Mouse (Mus musculus) olfactory bulb, adult 2 months (tissue): ENCODE data around the gene Gabrp.

Experiments
- CTCF ChIP-seq: fragments of 200-500 bp; IDR thresholded peaks from 2 replicates; pipeline ENCODE4 v1.5.1; 2012; ENCODE audit warnings: low read depth, mild to moderate bottlenecking, low read length, moderate library complexity; ENCODE audit not compliant: insufficient read depth
- POLR2A ChIP-seq: fragments of 200-500 bp; IDR thresholded peaks from 2 replicates; pipeline ENCODE4 v1.6.1; 2012; ENCODE audit warnings: mild to moderate bottlenecking, low read depth, low read length, moderate library complexity; ENCODE audit not compliant: insufficient read depth

DNA sequence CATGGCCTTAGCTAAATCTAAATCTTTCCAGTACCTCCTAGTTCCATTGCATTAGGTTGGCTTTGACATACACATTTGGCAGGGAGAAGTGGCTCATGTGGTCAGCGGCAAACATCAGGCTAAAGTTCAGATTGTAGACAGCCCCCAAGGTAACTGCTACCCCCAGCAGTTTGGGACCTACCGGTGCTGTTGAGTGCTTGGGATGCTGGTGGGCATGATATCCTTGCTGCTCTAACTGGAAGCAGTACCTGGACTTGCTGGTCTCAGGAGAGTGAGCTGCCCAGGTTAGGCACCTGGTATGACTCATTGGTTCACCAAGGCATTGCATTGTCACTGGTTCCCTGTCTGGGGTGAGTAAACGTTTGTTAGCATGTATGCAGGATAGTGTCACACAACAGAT, 12.0 kb upstream of the Gabrp start:
- TF ChIP-seq POLR2A: no peak
- TF ChIP-seq CTCF: no peak
